Mouse (Mus musculus): ENCODE results near the gene Crhr1.

DNA sequence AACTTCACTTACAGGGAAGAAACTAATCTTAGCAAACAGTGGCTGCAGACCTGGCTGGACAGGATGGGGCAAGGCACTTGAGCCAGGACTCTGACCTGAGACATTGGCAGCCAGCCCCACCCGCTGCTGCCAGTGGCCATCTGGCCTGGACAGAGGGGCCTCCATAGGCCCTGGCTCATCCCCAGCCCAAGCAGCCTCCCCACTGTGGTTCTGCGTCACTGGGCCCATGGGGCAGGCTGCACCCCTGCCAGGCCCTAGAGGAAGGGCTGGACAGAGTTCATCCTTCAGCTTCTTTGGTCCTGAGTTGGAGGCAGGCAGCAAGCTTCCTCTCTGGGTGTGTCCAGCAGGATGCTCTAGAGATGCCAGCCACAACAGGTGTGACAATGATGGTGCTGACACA is 57.4 kb downstream of the Crhr1 start:
- TF ChIP-seq TCF12 (IDR thresholded peaks at IDR 0.05; ENCODE audit: low read depth, low read length) (no peak), POLR2AphosphoS2 (IDR thresholded peaks at IDR 0.05; ENCODE audit: low read depth, low read length) (no peak), POLR2A (IDR thresholded peaks at IDR 0.05; ENCODE audit: low read depth, low read length) (no peak), NRF1 (IDR thresholded peaks at IDR 0.05; ENCODE audit: low read depth, low read length) (no peak), CTCF (conservative IDR thresholded peaks at IDR 0.05 in 1 of 2, IDR thresholded peaks at IDR 0.05 in 1 of 2; ENCODE audit: low read depth in 2 of 2, low read length in 2 of 2) (no peak), RAD21 (IDR thresholded peaks at IDR 0.05; ENCODE audit: low read depth, low read length) (no peak), USF1 (IDR thresholded peaks at IDR 0.05; ENCODE audit: low read depth, low read length) (no peak), UBTF (IDR thresholded peaks at IDR 0.05; ENCODE audit: low read depth, low read length) (no peak), TBP (conservative IDR thresholded peaks at IDR 0.05; ENCODE audit: low read depth, low read length) (no peak), MXI1 (IDR thresholded peaks at IDR 0.05; ENCODE audit: low read depth, low read length) (no peak), ZMIZ1 (IDR thresholded peaks at IDR 0.05; ENCODE audit: low read depth, low read length) (no peak), E2F4 (IDR thresholded peaks at IDR 0.05; ENCODE audit: insufficient replicate concordance, low read depth, low read length) (no peak)
